In the genomic region with DNA sequence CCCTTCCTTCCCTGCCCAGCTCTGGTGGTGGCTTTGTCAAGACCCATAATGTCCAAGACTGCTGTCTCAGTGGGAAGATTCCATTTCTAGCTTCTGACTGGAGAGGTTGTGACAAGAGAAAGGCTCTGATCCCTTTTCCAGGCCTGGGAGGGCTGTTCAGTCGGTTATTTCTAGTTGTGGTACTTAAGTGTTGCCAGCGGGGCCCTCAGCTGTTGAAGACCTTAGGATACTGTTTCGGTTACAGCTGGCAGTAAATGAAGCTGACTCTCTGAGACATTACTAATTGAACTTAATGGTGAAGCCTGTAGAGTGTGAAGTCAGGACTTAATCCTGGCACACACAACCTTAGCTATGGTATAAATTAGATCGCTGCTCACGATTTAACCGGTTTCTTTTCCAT, we compare ENCODE assay signal across 33 mouse cellular contexts. TPM values are rescaled to one million over a fixed set of nuclear protein-coding genes. Genes with fewer than 3 reads are reported as not detected.
DNase-seq lines count a peak whose midpoint lies in the region; ATAC-seq and TF ChIP-seq lines count a peak whose summit lies in the region.
"Had no signal": no experiment of that assay in that cellular context is flagged by ENCODE, and none has a peak within 500 bp of the region (broad histone marks: within the 10 kb centered on the region; RNA-seq: fewer than 3 reads in every experiment).

No protein-coding gene starts in this region.

- DNase-seq in gastrocnemius, adult 18-20 months (ENCODE audit: low spot score), result peak; percentile 56
- DNase-seq in gastrocnemius, postnatal 4 days (ENCODE audit: low spot score in 2 of 2), result no peak
- no peak for DNase-seq in heart, adult 2 months
- DNase-seq in heart, postnatal 0 days (ENCODE audit: low spot score), result no peak
- no peak for DNase-seq in heart, adult 8-10 months (ENCODE audit: low spot score)
- peak; percentile 68 for DNase-seq in skeletal muscle tissue, adult 2 months (ENCODE audit: low read depth, low spot score)
- DNase-seq: adrenal gland, adult 8-10 months; cerebellum, adult 2 months; cerebellum, postnatal 14 days; heart, postnatal 36 days; kidney, adult 11 months; kidney, postnatal 36 days; lung, embryonic 14.5 days; lung, postnatal 14 days; right cerebral cortex, postnatal 4 days; thymus, postnatal 4 days had no signal

- H3K9me3 ChIP-seq in heart, embryonic 12.5 days (replicated peaks), result no peaks in the 10 kb centered on the region
- H3K9me3 ChIP-seq in heart, postnatal 0 days (replicated peaks; ENCODE audit: control insufficient read depth, low read length), result no peaks in the 10 kb centered on the region
- H3K9me3 ChIP-seq: forebrain, embryonic 13.5 days; G1E; hindbrain, embryonic 15.5 days; limb, embryonic 12.5 days; liver, embryonic 15.5 days; neural tube, embryonic 12.5 days had no signal

- H3K79me2 ChIP-seq in heart, adult 2 months (replicated peaks; ENCODE audit: control insufficient read depth, insufficient read depth, low read length), result peaks cover 3% of the 10 kb centered on the region; the same call in 1 of the 2 replicates

- H3K4me1 ChIP-seq in heart, embryonic 12.5 days (replicated peaks), result peaks cover 17% of the 10 kb centered on the region
- H3K4me1 ChIP-seq in heart, adult 2 months (ENCODE audit: control insufficient read depth, insufficient read depth, low read length), result peaks cover 3% of the 10 kb centered on the region; the same call in 1 of the 2 replicates
- peaks cover 17% of the 10 kb centered on the region for H3K4me1 ChIP-seq in heart, postnatal 0 days (ENCODE audit: control insufficient read depth, insufficient read depth)
- H3K4me1 ChIP-seq: forebrain, embryonic 13.5 days; hindbrain, embryonic 15.5 days; limb, embryonic 12.5 days; liver, embryonic 15.5 days; neural tube, embryonic 12.5 days had no signal

- no peak overlapping the region for H3K4me3 ChIP-seq in heart, embryonic 12.5 days
- no peak overlapping the region for H3K4me3 ChIP-seq in heart, adult 2 months
- H3K4me3 ChIP-seq in heart, postnatal 0 days (ENCODE audit: low read depth, low read length), result no peak overlapping the region
- H3K4me3 ChIP-seq: forebrain, embryonic 13.5 days; hindbrain, embryonic 15.5 days; layer of hippocampus, adult 2 months; left cerebral cortex, adult 2 months; limb, embryonic 12.5 days; liver, embryonic 15.5 days; neural tube, embryonic 12.5 days had no signal

- WGBS in heart, embryonic 12.5 days, result 71% methylated on average over 6 of the region's 6 CpGs
- WGBS in heart, adult 2 months, result 63% methylated on average over 6 of the region's 6 CpGs
- WGBS in heart, postnatal 0 days, result 62% methylated on average over 6 of the region's 6 CpGs

- TF ChIP-seq CTCF in heart, adult 2 months (IDR thresholded peaks at IDR 0.05), result no peak
- TF ChIP-seq CTCF in heart, postnatal 0 days (IDR thresholded peaks at IDR 0.05; ENCODE audit: low read depth), result no peak

- H3K27me3 ChIP-seq in heart, embryonic 12.5 days (replicated peaks), result no peaks in the 10 kb centered on the region
- H3K27me3 ChIP-seq in heart, adult 2 months (ENCODE audit: control insufficient read depth, insufficient read depth, low read length), result no peaks in the 10 kb centered on the region
- no peaks in the 10 kb centered on the region for H3K27me3 ChIP-seq in heart, postnatal 0 days (ENCODE audit: control insufficient read depth, insufficient read depth, low read length)
- H3K27me3 ChIP-seq: forebrain, embryonic 13.5 days; hindbrain, embryonic 15.5 days; limb, embryonic 12.5 days; liver, embryonic 15.5 days; neural tube, embryonic 12.5 days had no signal

- peak overlapping the region; percentile 68 for H3K27ac ChIP-seq in heart, embryonic 12.5 days (ENCODE audit: poor library complexity, severe bottlenecking)
- no peak overlapping the region for H3K27ac ChIP-seq in heart, adult 2 months
- H3K27ac ChIP-seq in heart, postnatal 0 days (ENCODE audit: low read depth), result peak overlapping the region; percentile 76
- H3K27ac ChIP-seq: forebrain, embryonic 13.5 days; hindbrain, embryonic 15.5 days; layer of hippocampus, adult 2 months; left cerebral cortex, adult 2 months; limb, embryonic 12.5 days; liver, embryonic 15.5 days; neural tube, embryonic 12.5 days had no signal

- no peak for TF ChIP-seq EP300 in heart, adult 2 months (IDR thresholded peaks at IDR 0.05; ENCODE audit: insufficient read depth, low read depth, low read length)
- TF ChIP-seq EP300 in heart, postnatal 0 days (IDR thresholded peaks at IDR 0.05; ENCODE audit: low read depth), result no peak

- H3K9ac ChIP-seq in heart, embryonic 12.5 days, result no peak overlapping the region
- H3K9ac ChIP-seq in heart, adult 2 months (ENCODE audit: low read depth, low read length), result no peak overlapping the region
- H3K9ac ChIP-seq in heart, postnatal 0 days (replicated peaks; ENCODE audit: low read depth, low read length), result no peak overlapping the region
- H3K9ac ChIP-seq: forebrain, embryonic 13.5 days; hindbrain, embryonic 15.5 days; limb, embryonic 12.5 days; liver, embryonic 15.5 days; lung, embryonic 14.5 days; neural tube, embryonic 12.5 days had no signal

- TF ChIP-seq POLR2A in heart, adult 2 months (IDR thresholded peaks at IDR 0.05; ENCODE audit: insufficient read depth, low read depth, low read length), result no peak

- H3K4me2 ChIP-seq in heart, embryonic 12.5 days, result no peak overlapping the region
- no peak overlapping the region for H3K4me2 ChIP-seq in heart, postnatal 0 days (ENCODE audit: low read depth, low read length)
- H3K4me2 ChIP-seq: forebrain, embryonic 13.5 days; hindbrain, embryonic 15.5 days; limb, embryonic 12.5 days; liver, embryonic 15.5 days; lung, embryonic 14.5 days; neural tube, embryonic 12.5 days had no signal

- peaks cover 57% of the 10 kb centered on the region for H3K36me3 ChIP-seq in heart, embryonic 12.5 days
- peaks cover 13% of the 10 kb centered on the region for H3K36me3 ChIP-seq in heart, adult 2 months (ENCODE audit: control insufficient read depth, insufficient read depth, low read length)
- H3K36me3 ChIP-seq in heart, postnatal 0 days (replicated peaks; ENCODE audit: control insufficient read depth, insufficient read depth, low read length), result peaks cover 51% of the 10 kb centered on the region

- no peak for ATAC-seq in heart, embryonic 12.5 days (ENCODE audit: insufficient number of reproducible peaks, low FRiP score)
- ATAC-seq in heart, postnatal 0 days (ENCODE audit: insufficient read depth, low read depth), result no peak
- ATAC-seq: forebrain, embryonic 13.5 days; inflammation-experienced regulatory T-cells, adult 6 months; midbrain, embryonic 16.5 days had no signal

- intact Hi-C loops in heart, adult 2 months (cut with DNase I), result no loop called here

RNA-seq across cellular contexts. Expression of a gene that starts 14.1 kb away (rescaled TPM):
- total RNA-seq in gastrocnemius, adult 18-20 months (2021), result 10 to 100 TPM; 46.0 to 76.3 TPM
- 100 to 1,000 TPM; 133 to 173 TPM for total RNA-seq in gastrocnemius, postnatal 4 days (2021)
- 133 and 144 TPM in 2 replicates for polyA plus RNA-seq in heart, embryonic 12.5 days (2016; fragmentation: Nextera tagmentation; extraction: Ambion mirVana)
- total RNA-seq in heart, adult 2 months (2021), result 100 to 1,000 TPM; 113 to 130 TPM
- polyA plus RNA-seq in heart, adult 2 months (2012; rRNA removed), result 72.8 and 144 TPM in 2 replicates
- total RNA-seq in heart, postnatal 0 days (2014; rRNA removed; ENCODE audit: low replicate concordance), result 102 and 136 TPM in 2 replicates
- 87.2 and 93.1 TPM in 2 replicates for polyA plus RNA-seq in heart, postnatal 0 days (2015; fragmentation: Nextera tagmentation; extraction: Ambion mirVana)
- total RNA-seq in heart, adult 8-10 months (2022), result 100 to 1,000 TPM; 120 to 141 (median 134) TPM

RNA-seq across cellular contexts. Expression of a gene that starts 34.5 kb away (rescaled TPM):
- not detected for total RNA-seq in gastrocnemius, adult 18-20 months (2021)
- not detected for total RNA-seq in gastrocnemius, postnatal 4 days (2021)
- not detected in 2 replicates for polyA plus RNA-seq in heart, embryonic 12.5 days (2016; fragmentation: Nextera tagmentation; extraction: Ambion mirVana)
- total RNA-seq in heart, adult 2 months (2021), result not detected
- 0.06 TPM in 2 replicates for polyA plus RNA-seq in heart, adult 2 months (2012; rRNA removed)
- total RNA-seq in heart, postnatal 0 days (2014; rRNA removed; ENCODE audit: low replicate concordance), result not detected in 2 replicates
- not detected in 2 replicates for polyA plus RNA-seq in heart, postnatal 0 days (2015; fragmentation: Nextera tagmentation; extraction: Ambion mirVana)
- total RNA-seq in heart, adult 8-10 months (2022), result not detected
- total RNA-seq: G1E; heart, postnatal 36 days; layer of hippocampus, adult 2 months; layer of hippocampus, postnatal 14 days; left cerebral cortex, adult 2 months; left cerebral cortex, postnatal 25 days; liver, adult 2 months had no signal
- polyA plus RNA-seq: cerebellum, adult 2 months; cortical plate, adult 2 months; forebrain, embryonic 13.5 days; G1E; inflammation-experienced regulatory T-cells, adult 6 months; kidney, embryonic 14.5 days; limb, embryonic 12.5 days; liver, adult 2 months; liver, embryonic 15.5 days; lung, embryonic 14.5 days; midbrain, embryonic 16.5 days; thymus, postnatal 0 days had no signal

RNA-seq across cellular contexts. Expression of a gene that starts 56.2 kb away (rescaled TPM):
- total RNA-seq in gastrocnemius, adult 18-20 months (2021), result 1 to 10 TPM; 6.7 to 8.3 TPM
- total RNA-seq in gastrocnemius, postnatal 4 days (2021), result 10 to 100 TPM; 13.3 to 16.2 TPM
- polyA plus RNA-seq in heart, embryonic 12.5 days (2016; fragmentation: Nextera tagmentation; extraction: Ambion mirVana), result 28.3 and 30.6 TPM in 2 replicates
- total RNA-seq in heart, adult 2 months (2021), result 10 to 100 TPM; 11.1 to 12.4 TPM
- 7.1 and 15.2 TPM in 2 replicates for polyA plus RNA-seq in heart, adult 2 months (2012; rRNA removed)
- 7.8 and 15.4 TPM in 2 replicates for total RNA-seq in heart, postnatal 0 days (2014; rRNA removed; ENCODE audit: low replicate concordance)
- 10.4 and 11.6 TPM in 2 replicates for polyA plus RNA-seq in heart, postnatal 0 days (2015; fragmentation: Nextera tagmentation; extraction: Ambion mirVana)
- total RNA-seq in heart, adult 8-10 months (2022), result 10 to 100 TPM; 11.6 to 13.5 (median 12.5) TPM

Comparison
In these comparisons a context has a peak if more than half of its experiments do, and no peak if none do; other contexts are left out.
1. DNase-seq: peak in gastrocnemius, adult 18-20 months (single experiment) and skeletal muscle tissue, adult 2 months (single experiment); none in gastrocnemius, postnatal 4 days (0 of 2), heart, adult 2 months (0 of 2), heart, postnatal 0 days (single experiment) and heart, adult 8-10 months (single experiment).